24 mouse cellular contexts compared by ENCODE assay signal in genomic region chr10:75725449-75725848, GRCm38 (mm10). TPM values are rescaled to one million over a fixed set of nuclear protein-coding genes. Genes with fewer than 3 reads are reported as not detected.
DNase-seq lines count a peak whose midpoint lies in the region; TF ChIP-seq lines count a peak whose summit lies in the region.
"Had no signal": no experiment of that assay in that cellular context is flagged by ENCODE, and none has a peak within 500 bp of the region (broad histone marks: within the 10 kb centered on the region; RNA-seq: fewer than 3 reads in every experiment).

No protein-coding gene starts in this region.

- H3K4me1 ChIP-seq in CH12.LX (ENCODE audit: control insufficient read depth in 1 of 2, insufficient read depth in 2 of 2) (no peaks in the 10 kb centered on the region), ES-E14 (ENCODE audit: control insufficient read depth in 2 of 2, insufficient read depth in 2 of 2, low read length in 2 of 2, poor library complexity in 1 of 2) (no peaks in the 10 kb centered on the region)

- no peak for TF ChIP-seq POLR2A in CH12.LX (IDR thresholded peaks at IDR 0.05; ENCODE audit: low read depth, low read length)

- H3K4me3 ChIP-seq in CH12.LX (replicated peaks in 1 of 3; ENCODE audit: low read depth in 2 of 3, low read length in 2 of 3, poor library complexity in 1 of 3): no peak overlapping the region
- H3K4me3 ChIP-seq in ES-E14 (ENCODE audit: insufficient read depth in 1 of 2, low read depth in 1 of 2, low read length in 2 of 2, poor library complexity in 1 of 2, severe bottlenecking in 1 of 2): no peak overlapping the region

- H3K36me3 ChIP-seq in CH12.LX (replicated peaks in 1 of 2; ENCODE audit: control insufficient read depth in 1 of 2, insufficient read depth in 1 of 2, low read length in 1 of 2) (peaks cover 87 to 95% of the 10 kb centered on the region in 2 experiments), ES-E14 (ENCODE audit: control insufficient read depth, insufficient read depth, low read length, poor library complexity, severe bottlenecking) (peaks cover 39% of the 10 kb centered on the region)

- TF ChIP-seq EP300 in CH12.LX (IDR thresholded peaks at IDR 0.05; ENCODE audit: low read length): no peak

- H3K27me3 ChIP-seq in CH12.LX (replicated peaks): no peaks in the 10 kb centered on the region
- H3K27me3 ChIP-seq: Patski had no signal

- no peaks in the 10 kb centered on the region; the same call in 1 of the 2 replicates for H3K79me2 ChIP-seq in CH12.LX (replicated peaks; ENCODE audit: control insufficient read depth, extremely low read depth, insufficient read depth, poor library complexity, severe bottlenecking)

- no peak for TF ChIP-seq CTCF in CH12.LX (conservative IDR thresholded peaks at IDR 0.05 in 1 of 2, IDR thresholded peaks at IDR 0.05 in 1 of 2; ENCODE audit: low read depth in 2 of 2, low read length in 2 of 2)

- in situ Hi-C loops in CH12.LX (cut with MboI; ENCODE audit: low pct_ligation_motif_present, low pct_unique_long_range_greater_than_20kb, low sequenced_read_pairs) (no loop called here), ES-E14 (cut with MboI; ENCODE audit: low sequenced_read_pairs in 2 of 2, unreplicated experiment in 2 of 2) (no loop called here)

- no peak overlapping the region for H3K27ac ChIP-seq in CH12.LX (ENCODE audit: insufficient read depth, low read depth)
- no peak overlapping the region for H3K27ac ChIP-seq in ES-E14 (ENCODE audit: insufficient read depth, low read depth, low read length, poor library complexity, severe bottlenecking)

- no peaks in the 10 kb centered on the region for H3K9me3 ChIP-seq in CH12.LX (replicated peaks; ENCODE audit: low read length)
- H3K9me3 ChIP-seq in ES-E14 (ENCODE audit: control insufficient read depth, insufficient read depth, low read depth, low read length): no peaks in the 10 kb centered on the region
- H3K9me3 ChIP-seq: G1E had no signal

- H3K4me2 ChIP-seq in CH12.LX (ENCODE audit: insufficient read depth, low read depth, poor library complexity, severe bottlenecking): no peak overlapping the region

- dilution Hi-C loops in CH12.LX (cut with MboI; ENCODE audit: extremely low pct_ligation_motif_present, extremely low pct_unique_long_range_greater_than_20kb, low sequenced_read_pairs): no loop called here

- DNase-seq in CH12.LX (ENCODE audit: extremely low read depth): no peak
- DNase-seq in ES-E14 (ENCODE audit: low read depth, low spot score): no peak
- no peak for DNase-seq in urinary bladder, postnatal 10 days (ENCODE audit: low spot score)
- no peak for DNase-seq in kidney, postnatal 36 days
- DNase-seq: adrenal gland, adult 2 months; adrenal gland, adult 8-10 months; adrenal gland, postnatal 10 days; adrenal gland, postnatal 14 days; adrenal gland, postnatal 25 days; adrenal gland, postnatal 36 days; B cell, adult 2 months; cerebellum, adult 11 months; cerebellum, adult 11-12 months; cerebellum, adult 18-20 months; cerebellum, adult 8-10 months had no signal

- no peak overlapping the region for H3K9ac ChIP-seq in CH12.LX (ENCODE audit: insufficient read depth, low read depth)
- no peak overlapping the region for H3K9ac ChIP-seq in ES-E14 (ENCODE audit: insufficient read depth, low read depth, low read length, poor library complexity, severe bottlenecking)

- no peak for TF ChIP-seq RAD21 in CH12.LX (IDR thresholded peaks at IDR 0.05; ENCODE audit: low read depth, low read length)

TF ChIP-seq in CH12.LX, 34 proteins besides CTCF, POLR2A, EP300 and RAD21:
- TF ChIP-seq USF2 (conservative IDR thresholded peaks at IDR 0.05; ENCODE audit: low read depth, low read length): no peak
- peak; percentile 66; the same call in 1 of the 2 replicates for TF ChIP-seq MAFK (IDR thresholded peaks at IDR 0.05; ENCODE audit: insufficient replicate concordance, low read length)
- no peak for TF ChIP-seq UBTF (IDR thresholded peaks at IDR 0.05; ENCODE audit: low read depth, low read length)

TF ChIP-seq in ES-E14, 5 proteins besides CTCF, POLR2A, EP300 and RAD21:
- TF ChIP-seq CHD2 (IDR thresholded peaks at IDR 0.05; ENCODE audit: low read depth, low read length): no peak
- TF ChIP-seq MAFK (IDR thresholded peaks at IDR 0.05; ENCODE audit: insufficient read depth, low read depth, low read length): peak; percentile 78

RNA-seq across cellular contexts. Expression of gene Cabin1, which starts 38.7 kb away (rescaled TPM):
- 29.0 and 35.8 TPM in 2 replicates for total RNA-seq in CH12.LX (2012; rRNA removed)
- 11.8 and 12.0 TPM in 2 replicates for total RNA-seq in CH12.LX (2014; rRNA removed)
- polyA plus RNA-seq in CH12.LX (2012; ENCODE audit: insufficient read length, low read depth): 38.9 and 46.0 TPM in 2 replicates
- 59.0 and 73.4 TPM in 2 replicates for total RNA-seq in ES-E14 (2012; rRNA removed)

RNA-seq across cellular contexts. Expression of gene Ddt, which starts 47.8 kb away (rescaled TPM):
- total RNA-seq in CH12.LX (2012; rRNA removed): 229 and 390 TPM in 2 replicates
- total RNA-seq in CH12.LX (2014; rRNA removed): 766 and 869 TPM in 2 replicates
- 599 and 608 TPM in 2 replicates for polyA plus RNA-seq in CH12.LX (2012; ENCODE audit: insufficient read length, low read depth)
- total RNA-seq in ES-E14 (2012; rRNA removed): 79.3 and 84.4 TPM in 2 replicates

RNA-seq across cellular contexts. Expression of gene Gm20441, which starts 55.3 kb away (rescaled TPM):
- total RNA-seq in CH12.LX (2012; rRNA removed): 0.42 and 0.68 TPM in 2 replicates
- 0.55 TPM in 1 of 2 replicates, not detected in the other for total RNA-seq in CH12.LX (2014; rRNA removed)
- polyA plus RNA-seq in CH12.LX (2012; ENCODE audit: insufficient read length, low read depth): not detected in 2 replicates
- total RNA-seq in ES-E14 (2012; rRNA removed): not detected in 2 replicates
- total RNA-seq: adrenal gland, adult 18-20 months; adrenal gland, adult 2 months; adrenal gland, adult 8-10 months; adrenal gland, postnatal 10 days; adrenal gland, postnatal 14 days; adrenal gland, postnatal 25 days; G1E; MEL had no signal
- polyA plus RNA-seq: activated CD4-positive, CD25-positive, alpha-beta regulatory T cell, adult 4 months; adrenal gland, adult 2 months; brain, embryonic 14.5 days; C2C12; CD4-positive, CD25-positive, alpha-beta regulatory T cell, adult 4 months; cerebellum, adult 2 months; G1E; Patski had no signal

RNA-seq across cellular contexts. Expression of gene Gstt3, which starts 55.8 kb away (rescaled TPM):
- 72.3 and 117 TPM in 2 replicates for total RNA-seq in CH12.LX (2012; rRNA removed)
- total RNA-seq in CH12.LX (2014; rRNA removed): 109 and 110 TPM in 2 replicates
- polyA plus RNA-seq in CH12.LX (2012; ENCODE audit: insufficient read length, low read depth): 144 and 163 TPM in 2 replicates
- 3.4 and 4.4 TPM in 2 replicates for total RNA-seq in ES-E14 (2012; rRNA removed)
